Mouse (Mus musculus): ENCODE results near the gene Rab5if. TPM values are rescaled to one million over a fixed set of nuclear protein-coding genes. Genes with fewer than 3 reads are reported as not detected.
"Not testable (repeated sequence)": the region's sequence is repeated elsewhere in the genome, so short reads cannot be mapped to it uniquely, and the experiment has no call there.

Gene Rab5if
- polyA plus RNA-seq, 1 experiment from 2014 or later, result 164 TPM

DNA sequence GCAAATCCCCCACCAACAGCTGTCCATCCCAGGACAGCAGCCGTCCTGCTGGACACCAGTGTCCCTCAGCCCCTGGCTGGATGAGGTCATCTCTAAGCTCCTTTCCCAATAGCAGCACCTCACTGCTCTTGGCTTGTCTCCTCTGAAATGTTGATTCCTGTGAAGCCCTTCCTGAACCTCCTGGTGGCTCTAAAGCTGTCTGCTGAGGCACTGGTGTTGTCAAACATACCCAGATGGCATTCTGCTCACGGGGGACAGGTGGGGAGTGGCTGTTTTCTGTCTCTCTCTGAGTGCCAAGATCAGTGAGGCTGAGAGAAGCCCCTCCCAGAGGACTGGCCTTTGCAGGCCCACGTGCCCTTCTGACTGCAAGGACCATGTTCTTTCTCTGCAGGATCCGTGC lies 43.0 kb downstream of the Rab5if start:
- not testable (repeated sequence) for H3K4me2 ChIP-seq; H3K27me3 ChIP-seq; H3K9me3 ChIP-seq (replicated peaks); ATAC-seq (replicated peaks; ENCODE audit: insufficient number of reproducible peaks, insufficient read depth, low FRiP score, low read depth); H3K27ac ChIP-seq; H3K36me3 ChIP-seq; H3K4me1 ChIP-seq (replicated peaks); H3K4me3 ChIP-seq; H3K9ac ChIP-seq
- WGBS, result 36% methylated on average over 4 of the region's 4 CpGs

DNA sequence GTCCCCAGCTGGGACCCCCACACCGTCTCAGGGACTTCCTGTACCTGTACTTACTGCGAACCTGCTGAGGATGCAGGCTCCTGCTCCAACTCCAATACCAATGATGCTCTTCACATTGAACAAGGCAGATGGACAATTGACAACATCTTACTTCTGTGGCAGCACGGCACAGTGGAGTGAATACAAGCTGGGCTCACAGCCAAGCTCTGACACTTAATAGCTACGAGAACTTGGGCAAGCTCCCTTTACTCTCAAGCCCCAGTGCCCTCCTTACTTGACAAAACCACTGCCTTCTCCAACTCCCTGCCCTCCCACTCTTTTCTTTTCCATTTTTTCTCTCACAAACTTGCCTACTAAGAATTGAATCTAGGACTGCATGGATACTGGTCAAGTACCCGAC lies 50.3 kb downstream of the Rab5if start:
- no peaks in the 10 kb centered on the region for H3K36me3 ChIP-seq
- H3K9ac ChIP-seq, result no peak overlapping the region
- H3K4me2 ChIP-seq, result no peak overlapping the region
- no peak for ATAC-seq (replicated peaks; ENCODE audit: insufficient number of reproducible peaks, insufficient read depth, low FRiP score, low read depth)
- 51% methylated on average over 5 of the region's 5 CpGs for WGBS
- H3K9me3 ChIP-seq (replicated peaks), result no peaks in the 10 kb centered on the region
- no peak overlapping the region for H3K27ac ChIP-seq
- H3K4me1 ChIP-seq (replicated peaks), result no peaks in the 10 kb centered on the region
- H3K4me3 ChIP-seq, result no peak overlapping the region
- H3K27me3 ChIP-seq, result no peaks in the 10 kb centered on the region

DNA sequence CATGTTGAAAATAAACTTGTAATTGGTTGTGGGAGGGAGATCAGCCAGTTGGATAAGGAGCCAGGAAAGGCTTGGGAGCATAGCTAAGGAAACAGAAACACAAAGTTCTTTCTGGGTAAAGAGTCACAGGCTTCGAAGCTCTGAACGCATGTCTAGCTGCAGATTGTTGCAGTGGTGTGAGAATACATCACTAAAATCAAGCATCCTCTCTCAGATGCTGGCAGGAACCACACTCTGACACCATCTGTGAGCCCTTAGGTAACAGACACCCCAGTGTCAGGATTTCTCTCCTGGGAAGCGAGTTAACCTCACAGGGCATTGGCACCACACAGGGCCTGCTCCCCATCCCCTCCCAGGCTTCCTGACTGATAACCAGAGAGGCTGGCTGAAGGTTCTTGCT lies 52.6 kb downstream of the Rab5if start:
- Histone ChIP-seq H3K4me2 (no peak overlapping the region), H3K9ac (no peak overlapping the region), H3K36me3 (no peaks in the 10 kb centered on the region), H3K4me3 (no peak overlapping the region), H3K9me3 (replicated peaks) (no peaks in the 10 kb centered on the region), H3K27ac (no peak overlapping the region), H3K27me3 (no peaks in the 10 kb centered on the region), H3K4me1 (replicated peaks) (no peaks in the 10 kb centered on the region)
- ATAC-seq (replicated peaks; ENCODE audit: insufficient number of reproducible peaks, insufficient read depth, low FRiP score, low read depth), result no peak
- 61% methylated on average over 3 of the region's 3 CpGs for WGBS

DNA sequence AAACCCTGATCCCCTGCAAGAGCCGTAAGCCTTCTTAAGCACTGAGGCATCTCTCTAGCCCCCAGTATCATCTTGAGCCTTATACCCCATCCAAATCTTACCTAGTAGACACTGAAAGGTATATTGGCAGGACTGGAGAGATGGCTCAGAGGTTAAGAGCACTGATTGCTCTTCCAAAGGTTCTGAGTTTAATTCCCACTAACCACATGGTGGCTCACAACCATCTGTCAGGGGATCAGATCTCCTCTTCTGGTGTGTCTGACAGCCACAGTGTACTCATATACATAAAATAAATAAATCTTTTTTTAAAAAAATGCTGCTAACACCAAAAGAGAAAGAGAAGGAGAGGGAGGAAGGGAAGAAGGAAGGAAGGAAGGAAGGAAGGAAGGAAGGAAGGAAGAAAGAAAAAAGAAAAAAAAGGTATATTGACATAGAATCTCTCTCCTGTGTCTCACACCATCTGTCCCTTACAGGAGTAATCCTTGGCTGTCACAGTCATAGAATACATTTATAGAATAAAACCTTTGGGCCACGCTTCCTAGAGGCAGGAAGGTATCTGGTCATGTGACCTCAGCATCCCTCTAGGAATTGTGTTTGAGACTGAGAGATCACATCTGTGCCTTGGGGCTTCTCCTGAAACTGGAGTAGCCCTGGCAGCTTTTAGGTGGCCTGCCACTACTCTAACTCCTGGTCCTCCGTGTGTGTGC lies 53.6 kb downstream of the Rab5if start:
- 90% methylated on average over 3 of the region's 3 CpGs for WGBS
- Histone ChIP-seq H3K9ac (no peak overlapping the region), H3K4me1 (replicated peaks) (no peaks in the 10 kb centered on the region), H3K27me3 (no peaks in the 10 kb centered on the region), H3K4me3 (no peak overlapping the region), H3K36me3 (no peaks in the 10 kb centered on the region), H3K9me3 (replicated peaks) (no peaks in the 10 kb centered on the region), H3K27ac (no peak overlapping the region), H3K4me2 (no peak overlapping the region)
- no peak for ATAC-seq (replicated peaks; ENCODE audit: insufficient number of reproducible peaks, insufficient read depth, low FRiP score, low read depth)

DNA sequence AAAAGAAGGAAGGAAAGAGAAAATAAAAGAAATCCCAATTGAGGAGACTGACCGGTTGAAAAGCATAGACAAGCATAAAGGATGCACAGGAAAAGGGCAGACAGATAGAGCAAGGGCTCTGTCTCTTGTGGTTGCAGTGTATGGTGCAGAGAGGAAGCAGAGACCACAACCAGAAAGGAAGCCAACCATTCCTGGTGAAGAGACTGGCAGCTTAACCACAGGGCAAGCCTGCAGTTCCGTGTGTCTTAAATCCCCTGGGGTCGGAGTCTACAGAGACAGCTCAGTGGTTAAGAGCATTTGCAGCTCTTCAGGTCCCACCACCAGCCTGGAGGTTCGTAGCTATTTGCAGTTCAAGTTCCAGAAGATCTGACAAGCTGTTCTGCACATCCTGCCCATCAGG lies 55.6 kb downstream of the Rab5if start:
- no peaks in the 10 kb centered on the region for H3K36me3 ChIP-seq
- H3K4me3 ChIP-seq, result no peak overlapping the region
- WGBS, result 52% methylated on average over 4 of the region's 4 CpGs
- H3K9ac ChIP-seq, result no peak overlapping the region
- no peaks in the 10 kb centered on the region for H3K27me3 ChIP-seq
- H3K27ac ChIP-seq, result no peak overlapping the region
- no peak for ATAC-seq (replicated peaks; ENCODE audit: insufficient number of reproducible peaks, insufficient read depth, low FRiP score, low read depth)
- H3K4me2 ChIP-seq, result no peak overlapping the region
- H3K9me3 ChIP-seq (replicated peaks), result no peaks in the 10 kb centered on the region
- no peaks in the 10 kb centered on the region for H3K4me1 ChIP-seq (replicated peaks)

DNA sequence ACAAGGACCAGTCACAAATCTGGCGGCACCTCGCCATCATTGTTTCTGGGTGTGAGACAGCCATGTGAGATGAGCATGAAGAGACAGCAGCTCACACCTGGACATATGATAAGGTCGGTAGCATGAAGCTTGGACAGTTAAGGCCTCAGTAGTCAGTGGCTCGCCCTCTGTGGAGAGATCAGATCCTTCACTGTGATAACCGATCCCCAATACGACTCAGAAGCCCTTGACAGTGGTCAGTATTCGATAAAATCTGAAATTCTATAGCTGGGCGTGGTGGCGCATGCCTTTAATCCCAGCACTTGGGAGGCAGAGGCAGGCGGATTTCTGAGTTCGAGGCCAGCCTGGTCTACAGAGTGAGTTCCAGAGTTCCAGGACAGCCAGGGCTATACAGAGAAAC lies 56.3 kb downstream of the Rab5if start:
- H3K9ac ChIP-seq; ATAC-seq (replicated peaks; ENCODE audit: insufficient number of reproducible peaks, insufficient read depth, low FRiP score, low read depth); H3K27ac ChIP-seq; H3K9me3 ChIP-seq (replicated peaks); H3K36me3 ChIP-seq; H3K4me3 ChIP-seq; H3K4me1 ChIP-seq (replicated peaks); H3K27me3 ChIP-seq; H3K4me2 ChIP-seq: not testable (repeated sequence)
- 84% methylated on average over 11 of the region's 11 CpGs for WGBS

DNA sequence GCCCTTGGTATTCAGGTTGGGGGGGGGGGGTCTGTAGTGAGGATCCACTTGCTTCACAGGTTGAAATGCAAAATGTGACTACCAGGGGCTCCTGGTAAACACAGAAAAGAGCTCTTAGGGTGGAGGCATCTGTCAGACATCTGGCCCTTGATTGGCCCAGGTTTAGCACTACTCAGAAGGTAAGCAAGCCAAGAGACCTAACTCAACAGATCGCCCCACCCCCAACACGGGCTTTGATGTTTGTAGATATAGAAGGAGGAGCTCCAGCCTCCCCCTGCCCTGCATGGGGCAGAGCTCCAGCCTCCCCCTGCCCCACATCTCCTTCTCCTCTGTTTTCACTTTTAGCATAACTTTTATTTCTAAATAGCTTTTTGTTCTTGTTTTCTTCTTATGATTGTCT lies 56.9 kb downstream of the Rab5if start:
- Histone ChIP-seq H3K9me3 (replicated peaks) (no peaks in the 10 kb centered on the region), H3K9ac (no peak overlapping the region), H3K4me1 (replicated peaks) (no peaks in the 10 kb centered on the region; the same call in 1 of the 2 replicates), H3K36me3 (no peaks in the 10 kb centered on the region), H3K27ac (no peak overlapping the region), H3K27me3 (no peaks in the 10 kb centered on the region), H3K4me3 (no peak overlapping the region), H3K4me2 (no peak overlapping the region)
- WGBS, result 40% methylated on average over 2 of the region's 2 CpGs
- no peak for ATAC-seq (replicated peaks; ENCODE audit: insufficient number of reproducible peaks, insufficient read depth, low FRiP score, low read depth)

DNA sequence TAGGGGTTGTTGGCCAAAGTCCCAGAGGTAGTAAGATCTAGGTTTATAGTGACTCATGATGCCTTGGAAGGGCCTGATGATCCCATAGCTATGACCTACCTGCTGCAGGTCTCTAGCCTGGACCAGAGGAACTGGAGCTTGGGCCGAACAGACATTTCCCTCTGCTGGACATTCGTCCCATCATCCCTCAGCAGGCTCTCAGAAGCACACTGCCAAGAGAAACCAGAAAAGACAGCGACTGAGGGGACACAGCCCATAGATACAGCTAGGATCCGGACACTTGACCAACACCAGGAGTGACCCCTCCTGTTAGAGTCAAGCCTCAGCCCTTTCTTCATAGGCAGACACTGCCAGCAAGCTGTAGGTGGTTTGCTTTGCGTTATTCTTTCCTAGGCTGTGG lies 60.1 kb downstream of the Rab5if start:
- Histone ChIP-seq H3K9me3 (replicated peaks) (no peaks in the 10 kb centered on the region), H3K27me3 (no peaks in the 10 kb centered on the region), H3K4me3 (no peak overlapping the region), H3K4me2 (no peak overlapping the region), H3K36me3 (no peaks in the 10 kb centered on the region), H3K4me1 (replicated peaks) (no peaks in the 10 kb centered on the region; the same call in 1 of the 2 replicates), H3K27ac (no peak overlapping the region), H3K9ac (no peak overlapping the region)
- 84% methylated on average over 5 of the region's 5 CpGs for WGBS
- ATAC-seq (replicated peaks; ENCODE audit: insufficient number of reproducible peaks, insufficient read depth, low FRiP score, low read depth), result no peak

Other genes with a start within 250 kb of the Rab5if start
- gene Dlgap4, start 249.4 kb upstream of the Rab5if start, polyA plus RNA-seq (2015; fragmentation: Nextera tagmentation; extraction: Ambion mirVana), result 45.4 and 52.2 TPM in 2 replicates
- 1,553 and 1,598 TPM in 2 replicates for gene Myl9, start 87.7 kb upstream of the Rab5if start, polyA plus RNA-seq (2015; fragmentation: Nextera tagmentation; extraction: Ambion mirVana)
- 23.6 and 34.1 TPM in 2 replicates for gene Tgif2, start 23.1 kb upstream of the Rab5if start, polyA plus RNA-seq (2015; fragmentation: Nextera tagmentation; extraction: Ambion mirVana)
- gene 4930518I15Rik, start 5.2 kb upstream of the Rab5if start, polyA plus RNA-seq (2015; fragmentation: Nextera tagmentation; extraction: Ambion mirVana), result 4.8 and 5.7 TPM in 2 replicates
- gene Sla2, start 24.1 kb downstream of the Rab5if start, polyA plus RNA-seq (2015; fragmentation: Nextera tagmentation; extraction: Ambion mirVana), result 0.58 and 4.4 TPM in 2 replicates
- 28.6 and 51.0 TPM in 2 replicates for gene Ndrg3, start 128.9 kb downstream of the Rab5if start, polyA plus RNA-seq (2015; fragmentation: Nextera tagmentation; extraction: Ambion mirVana)
- 30.4 and 31.4 TPM in 2 replicates for gene Dsn1, start 144.0 kb downstream of the Rab5if start, polyA plus RNA-seq (2015; fragmentation: Nextera tagmentation; extraction: Ambion mirVana)
- 1.7 and 2.7 TPM in 2 replicates for gene Soga1, start 216.1 kb downstream of the Rab5if start, polyA plus RNA-seq (2015; fragmentation: Nextera tagmentation; extraction: Ambion mirVana)
- not detected in 2 replicates for gene Tldc2, start 223.9 kb downstream of the Rab5if start, polyA plus RNA-seq (2015; fragmentation: Nextera tagmentation; extraction: Ambion mirVana)